ENCODE assay signal across 11 mouse cellular contexts in the genomic region with DNA sequence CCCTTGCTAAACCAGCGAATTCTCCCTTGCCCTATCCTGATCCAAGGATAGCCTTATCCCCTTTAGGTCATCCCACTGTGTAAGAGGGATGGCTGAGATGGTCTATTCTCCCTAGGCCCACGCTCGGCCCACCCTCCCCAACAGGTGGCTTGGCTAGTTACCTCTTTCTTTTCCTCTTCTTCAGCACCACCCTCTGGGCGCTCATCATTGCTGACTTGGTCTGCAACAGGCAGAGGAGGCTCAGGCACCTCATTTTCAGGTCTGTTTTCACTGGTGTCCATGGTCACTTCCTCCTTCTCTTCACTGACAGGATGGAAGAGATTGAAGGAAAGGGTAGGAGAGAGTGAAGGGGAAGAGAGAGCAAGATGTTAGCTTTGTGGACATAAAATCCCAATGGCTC. TPM values are rescaled to one million over a fixed set of nuclear protein-coding genes. Genes with fewer than 3 reads are reported as not detected.
DNase-seq lines count a peak whose midpoint lies in the region; ATAC-seq and TF ChIP-seq lines count a peak whose summit lies in the region.
"Had no signal": no experiment of that assay in that cellular context is flagged by ENCODE, and none has a peak within 500 bp of the region (broad histone marks: within the 10 kb centered on the region; RNA-seq: fewer than 3 reads in every experiment).

No protein-coding gene starts in this region.

- WGBS in kidney, embryonic 16.5 days: 80% methylated on average over 4 of the region's 4 CpGs
- 67% methylated on average over 4 of the region's 4 CpGs for WGBS in intestine, embryonic 16.5 days
- 75% methylated on average over 4 of the region's 4 CpGs for WGBS in midbrain, postnatal 0 days
- WGBS in kidney, adult 2 months: 70% methylated on average over 4 of the region's 4 CpGs

- H3K9me3 ChIP-seq in kidney, embryonic 16.5 days (ENCODE audit: low read length): no peaks in the 10 kb centered on the region
- no peaks in the 10 kb centered on the region for H3K9me3 ChIP-seq in intestine, embryonic 16.5 days (ENCODE audit: control insufficient read depth, low read length)
- H3K9me3 ChIP-seq in midbrain, postnatal 0 days (ENCODE audit: low read length): no peaks in the 10 kb centered on the region

- no peak for DNase-seq in kidney, adult 18-20 months
- no peak for DNase-seq in midbrain, postnatal 0 days (ENCODE audit: low spot score)
- no peak for DNase-seq in left cerebral cortex, postnatal 36 days (ENCODE audit: low spot score in 2 of 2)
- DNase-seq in kidney, adult 2 months: no peak
- no peak for DNase-seq in spleen, postnatal 4 days (ENCODE audit: low spot score in 2 of 2)

- H3K27ac ChIP-seq in kidney, embryonic 16.5 days (ENCODE audit: low read length): peak overlapping the region; percentile 48; the same call in 1 of the 2 replicates
- H3K27ac ChIP-seq in embryonic fibroblast, embryonic 13.5 days (ENCODE audit: insufficient read depth, low read length): no peak overlapping the region
- H3K27ac ChIP-seq in intestine, embryonic 16.5 days (ENCODE audit: low read length): no peak overlapping the region
- no peak overlapping the region for H3K27ac ChIP-seq in midbrain, postnatal 0 days (ENCODE audit: low read depth, low read length)
- no peak overlapping the region for H3K27ac ChIP-seq in kidney, adult 2 months (ENCODE audit: insufficient read depth, low read depth, low read length)
- H3K27ac ChIP-seq: left cerebral cortex, adult 2 months had no signal

- no peak overlapping the region for H3K4me3 ChIP-seq in kidney, embryonic 16.5 days (ENCODE audit: low read length)
- H3K4me3 ChIP-seq in embryonic fibroblast, embryonic 13.5 days (ENCODE audit: insufficient read depth, low read length): 0 out of 2 replicates have a peak overlapping the region, but pooled peaks have one; percentile 3
- no peak overlapping the region for H3K4me3 ChIP-seq in intestine, embryonic 16.5 days (ENCODE audit: low read length)
- H3K4me3 ChIP-seq in midbrain, postnatal 0 days (ENCODE audit: low read depth, low read length): no peak overlapping the region
- H3K4me3 ChIP-seq in kidney, adult 2 months (ENCODE audit: insufficient read depth, low read depth, low read length): no peak overlapping the region

- H3K4me2 ChIP-seq in kidney, embryonic 16.5 days (replicated peaks; ENCODE audit: low read depth, low read length): no peak overlapping the region; the same call in 1 of the 2 replicates
- no peak overlapping the region for H3K4me2 ChIP-seq in intestine, embryonic 16.5 days (ENCODE audit: low read depth, low read length)
- peak overlapping the region; percentile 71; the same call in 1 of the 2 replicates for H3K4me2 ChIP-seq in midbrain, postnatal 0 days (ENCODE audit: low read depth, low read length, poor library complexity, severe bottlenecking)

- ATAC-seq in kidney, embryonic 16.5 days (ENCODE audit: low FRiP score, low TSS enrichment): no peak
- ATAC-seq in intestine, embryonic 16.5 days: no peak
- peak; percentile 18; the same call in 1 of the 2 replicates for ATAC-seq in midbrain, postnatal 0 days (ENCODE audit: low FRiP score)

- no peak for TF ChIP-seq CTCF in embryonic fibroblast, embryonic 13.5 days (IDR thresholded peaks at IDR 0.05; ENCODE audit: borderline replicate concordance, insufficient read depth, low read length)
- TF ChIP-seq CTCF in midbrain, postnatal 0 days (IDR thresholded peaks at IDR 0.05): no peak
- TF ChIP-seq CTCF in kidney, adult 2 months (conservative IDR thresholded peaks at IDR 0.05; ENCODE audit: insufficient read depth, insufficient read length, low read depth, low read length): no peak

- no peaks in the 10 kb centered on the region for H3K27me3 ChIP-seq in kidney, embryonic 16.5 days (ENCODE audit: insufficient read depth, low read length)
- no peaks in the 10 kb centered on the region for H3K27me3 ChIP-seq in intestine, embryonic 16.5 days (replicated peaks; ENCODE audit: control insufficient read depth, insufficient read depth, low read length)
- no peaks in the 10 kb centered on the region for H3K27me3 ChIP-seq in midbrain, postnatal 0 days (ENCODE audit: insufficient read depth, low read length)
- no peaks in the 10 kb centered on the region for H3K27me3 ChIP-seq in kidney, adult 2 months (replicated peaks; ENCODE audit: control insufficient read depth, insufficient read depth, low read length)

- peaks cover 62% of the 10 kb centered on the region for H3K36me3 ChIP-seq in kidney, embryonic 16.5 days (ENCODE audit: insufficient read depth, low read length)
- H3K36me3 ChIP-seq in intestine, embryonic 16.5 days (ENCODE audit: control insufficient read depth, insufficient read depth, low read length): peaks cover 37% of the 10 kb centered on the region
- H3K36me3 ChIP-seq in midbrain, postnatal 0 days (ENCODE audit: insufficient read depth, low read length): peaks cover 30% of the 10 kb centered on the region
- H3K36me3 ChIP-seq in kidney, adult 2 months (ENCODE audit: control insufficient read depth, insufficient read depth, low read length): peaks cover 5% of the 10 kb centered on the region; the same call in 1 of the 2 replicates

- intact Hi-C loops in left cerebral cortex, postnatal 36 days (cut with DNase I): loop anchor here (1.0 to 5.0 kb wide), 2 partner anchors 36 to 50 kb away; partner anchors contain the start of genes 1700123O20Rik and Acin1

- H3K9ac ChIP-seq in kidney, embryonic 16.5 days (replicated peaks; ENCODE audit: low read length): no peak overlapping the region
- peak overlapping the region; percentile 27; the same call in 1 of the 2 replicates for H3K9ac ChIP-seq in intestine, embryonic 16.5 days (ENCODE audit: low read depth, low read length)
- H3K9ac ChIP-seq in midbrain, postnatal 0 days (replicated peaks; ENCODE audit: low read length, poor library complexity, severe bottlenecking): 0 out of 2 replicates have a peak overlapping the region, but pooled peaks have one; percentile 13

- peaks cover 32% of the 10 kb centered on the region for H3K4me1 ChIP-seq in kidney, embryonic 16.5 days (ENCODE audit: insufficient read depth, low read length)
- H3K4me1 ChIP-seq in embryonic fibroblast, embryonic 13.5 days (ENCODE audit: control insufficient read depth, insufficient read depth, low read length): peaks cover 3% of the 10 kb centered on the region; the same call in 1 of the 2 replicates
- H3K4me1 ChIP-seq in intestine, embryonic 16.5 days (ENCODE audit: control insufficient read depth, insufficient read depth, low read length): peaks cover 31% of the 10 kb centered on the region
- peaks cover 3% of the 10 kb centered on the region for H3K4me1 ChIP-seq in midbrain, postnatal 0 days (ENCODE audit: insufficient read depth, low read length)
- H3K4me1 ChIP-seq in kidney, adult 2 months (ENCODE audit: control insufficient read depth, insufficient read depth, low read length): peaks cover 13% of the 10 kb centered on the region

- TF ChIP-seq POLR2A in embryonic fibroblast, embryonic 13.5 days (IDR thresholded peaks at IDR 0.05; ENCODE audit: low read depth, low read length): no peak
- TF ChIP-seq POLR2A in kidney, adult 2 months (IDR thresholded peaks at IDR 0.05; ENCODE audit: low read depth, low read length): no peak

RNA-seq across cellular contexts. Expression of gene Cdh24, which starts 10.4 kb away (rescaled TPM):
- polyA plus RNA-seq in kidney, embryonic 16.5 days (2015; fragmentation: Nextera tagmentation; extraction: Ambion mirVana): 3.4 TPM in 2 replicates
- 3.4 and 5.3 TPM in 2 replicates for polyA plus RNA-seq in embryonic fibroblast, embryonic 13.5 days (2011; ENCODE audit: insufficient read length, low read depth, missing spikeins)
- 1.5 and 1.7 TPM in 2 replicates for polyA plus RNA-seq in intestine, embryonic 16.5 days (2015; fragmentation: Nextera tagmentation; extraction: Ambion mirVana)
- total RNA-seq in midbrain, postnatal 0 days (2014; rRNA removed): 45.3 and 49.7 TPM in 2 replicates
- 8.5 and 9.0 TPM in 2 replicates for polyA plus RNA-seq in midbrain, postnatal 0 days (2015; fragmentation: Nextera tagmentation; extraction: Ambion mirVana)
- total RNA-seq in left cerebral cortex, postnatal 36 days (2021): 1 to 10 TPM; 7.0 to 9.6 TPM
- polyA plus RNA-seq in kidney, adult 2 months (2012; rRNA removed): 1.2 and 1.5 TPM in 2 replicates

RNA-seq across cellular contexts. Expression of gene Gm17606, which starts 10.8 kb away (rescaled TPM):
- not detected in 2 replicates for polyA plus RNA-seq in kidney, embryonic 16.5 days (2015; fragmentation: Nextera tagmentation; extraction: Ambion mirVana)
- not detected in 2 replicates for polyA plus RNA-seq in embryonic fibroblast, embryonic 13.5 days (2011; ENCODE audit: insufficient read length, low read depth, missing spikeins)
- not detected in 2 replicates for polyA plus RNA-seq in intestine, embryonic 16.5 days (2015; fragmentation: Nextera tagmentation; extraction: Ambion mirVana)
- not detected in 2 replicates for total RNA-seq in midbrain, postnatal 0 days (2014; rRNA removed)
- polyA plus RNA-seq in midbrain, postnatal 0 days (2015; fragmentation: Nextera tagmentation; extraction: Ambion mirVana): not detected in 2 replicates
- not detected for total RNA-seq in left cerebral cortex, postnatal 36 days (2021)
- not detected in 2 replicates for polyA plus RNA-seq in kidney, adult 2 months (2012; rRNA removed)
- total RNA-seq: adrenal gland, postnatal 14 days; left cerebral cortex, adult 2 months; megakaryocyte-erythroid progenitor cell, adult 5-6 weeks had no signal

RNA-seq across cellular contexts. Expression of gene Psmb11, which starts 30.3 kb away (rescaled TPM):
- 0.07 TPM in 1 of 2 replicates, not detected in the other for polyA plus RNA-seq in kidney, embryonic 16.5 days (2015; fragmentation: Nextera tagmentation; extraction: Ambion mirVana)
- not detected in 2 replicates for polyA plus RNA-seq in embryonic fibroblast, embryonic 13.5 days (2011; ENCODE audit: insufficient read length, low read depth, missing spikeins)
- polyA plus RNA-seq in intestine, embryonic 16.5 days (2015; fragmentation: Nextera tagmentation; extraction: Ambion mirVana): not detected in 2 replicates
- not detected in 2 replicates for total RNA-seq in midbrain, postnatal 0 days (2014; rRNA removed)
- 0.27 TPM in 1 of 2 replicates, not detected in the other for polyA plus RNA-seq in midbrain, postnatal 0 days (2015; fragmentation: Nextera tagmentation; extraction: Ambion mirVana)
- total RNA-seq in left cerebral cortex, postnatal 36 days (2021): under 1 TPM; 0.27 to 0.30 TPM
- not detected in 2 replicates for polyA plus RNA-seq in kidney, adult 2 months (2012; rRNA removed)
- total RNA-seq: adrenal gland, postnatal 14 days; left cerebral cortex, adult 2 months; megakaryocyte-erythroid progenitor cell, adult 5-6 weeks had no signal

RNA-seq across cellular contexts. Expression of gene Psmb5, which starts 33.7 kb away (rescaled TPM):
- polyA plus RNA-seq in kidney, embryonic 16.5 days (2015; fragmentation: Nextera tagmentation; extraction: Ambion mirVana): 453 and 471 TPM in 2 replicates
- 147 and 178 TPM in 2 replicates for polyA plus RNA-seq in embryonic fibroblast, embryonic 13.5 days (2011; ENCODE audit: insufficient read length, low read depth, missing spikeins)
- 358 and 395 TPM in 2 replicates for polyA plus RNA-seq in intestine, embryonic 16.5 days (2015; fragmentation: Nextera tagmentation; extraction: Ambion mirVana)
- 157 and 197 TPM in 2 replicates for total RNA-seq in midbrain, postnatal 0 days (2014; rRNA removed)
- polyA plus RNA-seq in midbrain, postnatal 0 days (2015; fragmentation: Nextera tagmentation; extraction: Ambion mirVana): 404 and 427 TPM in 2 replicates
- 100 to 1,000 TPM; 164 to 176 TPM for total RNA-seq in left cerebral cortex, postnatal 36 days (2021)
- polyA plus RNA-seq in kidney, adult 2 months (2012; rRNA removed): 244 and 276 TPM in 2 replicates

RNA-seq across cellular contexts. Expression of gene 1700123O20Rik, which starts 34.5 kb away (rescaled TPM):
- 90.4 and 91.1 TPM in 2 replicates for polyA plus RNA-seq in kidney, embryonic 16.5 days (2015; fragmentation: Nextera tagmentation; extraction: Ambion mirVana)
- polyA plus RNA-seq in embryonic fibroblast, embryonic 13.5 days (2011; ENCODE audit: insufficient read length, low read depth, missing spikeins): 51.6 and 58.9 TPM in 2 replicates
- 82.0 and 90.2 TPM in 2 replicates for polyA plus RNA-seq in intestine, embryonic 16.5 days (2015; fragmentation: Nextera tagmentation; extraction: Ambion mirVana)
- total RNA-seq in midbrain, postnatal 0 days (2014; rRNA removed): 44.2 and 46.5 TPM in 2 replicates
- polyA plus RNA-seq in midbrain, postnatal 0 days (2015; fragmentation: Nextera tagmentation; extraction: Ambion mirVana): 61.1 and 67.6 TPM in 2 replicates
- total RNA-seq in left cerebral cortex, postnatal 36 days (2021): 10 to 100 TPM; 22.6 to 23.1 TPM
- polyA plus RNA-seq in kidney, adult 2 months (2012; rRNA removed): 54.0 and 57.5 TPM in 2 replicates
